Mouse (Mus musculus): Measurements from ENCODE around the gene Olfr51. TPM values are rescaled to one million over a fixed set of nuclear protein-coding genes. Genes with fewer than 3 reads are reported as not detected.
A peak's percentile ranks its signal among the peaks of the same experiment; 100 is the strongest.
"Not testable (repeated sequence)": the region's sequence is repeated elsewhere in the genome, so short reads cannot be mapped to it uniquely, and the experiment has no call there.

Olfr51 gene
- polyA plus RNA-seq, 1 experiment = not detected

DNA sequence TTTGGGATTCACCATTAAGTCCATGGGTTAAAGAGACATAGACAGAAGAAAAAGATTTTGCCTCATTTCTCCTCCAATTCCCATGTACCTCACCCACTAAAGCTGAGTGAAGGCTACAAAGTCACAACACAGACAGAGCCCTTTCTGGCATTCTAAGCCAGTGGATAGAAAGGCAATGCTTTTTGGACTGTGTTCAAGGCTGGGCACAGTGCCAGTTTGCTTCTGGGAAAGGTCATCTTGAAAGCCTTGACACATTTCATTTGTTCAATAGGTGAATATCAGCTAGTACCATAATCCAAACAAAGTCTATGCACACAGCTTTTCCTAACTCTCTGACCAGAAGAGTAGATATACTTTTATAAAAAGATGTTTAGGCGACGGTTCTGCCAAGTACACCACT lies 32.6 kb downstream of the Olfr51 start:
- H3K36me3 ChIP-seq (ENCODE audit: control insufficient read depth, insufficient read depth, low read length) = no peaks in the 10 kb centered on the region
- no peak overlapping the region for H3K4me3 ChIP-seq (ENCODE audit: control insufficient read depth, insufficient read depth, low read length)
- H3K4me1 ChIP-seq (replicated peaks; ENCODE audit: control insufficient read depth, insufficient read depth, low read length) = no peaks in the 10 kb centered on the region
- no peaks in the 10 kb centered on the region for H3K27me3 ChIP-seq (ENCODE audit: control insufficient read depth, insufficient read depth, low read length)
- WGBS = 88% methylated on average over 2 of the region's 2 CpGs
- DNase-seq = no peak
- TF ChIP-seq CTCF (IDR thresholded peaks at IDR 0.05; ENCODE audit: borderline replicate concordance, control insufficient read depth, extremely low read depth, insufficient read depth, low read length, poor library complexity) = no peak
- no peak for TF ChIP-seq POLR2A (IDR thresholded peaks at IDR 0.05; ENCODE audit: control insufficient read depth, extremely low read depth, insufficient read depth, low read length, poor library complexity)
- H3K27ac ChIP-seq (ENCODE audit: control insufficient read depth, insufficient read depth, low read length) = no peak overlapping the region

- not testable (repeated sequence) for H3K4me1 ChIP-seq (replicated peaks; ENCODE audit: control insufficient read depth, insufficient read depth, low read length); H3K27ac ChIP-seq (ENCODE audit: control insufficient read depth, insufficient read depth, low read length); H3K4me3 ChIP-seq (ENCODE audit: control insufficient read depth, insufficient read depth, low read length); H3K36me3 ChIP-seq (ENCODE audit: control insufficient read depth, insufficient read depth, low read length); H3K27me3 ChIP-seq (ENCODE audit: control insufficient read depth, insufficient read depth, low read length); DNase-seq
- 67% methylated on average over 3 of the region's 3 CpGs for WGBS
Observed at GRCm38 (mm10) chr11:51044776-51045175, 41.4 kb downstream of the Olfr51 start.

GRCm38 (mm10) chr11:51047809-51048208 lies 44.4 kb downstream of the Olfr51 start, which contains the start of gene Olfr1375:
TSS of gene Olfr1375 (plus strand) at chr11:51048109.
- H3K36me3 ChIP-seq (ENCODE audit: control insufficient read depth, insufficient read depth, low read length); H3K27ac ChIP-seq (ENCODE audit: control insufficient read depth, insufficient read depth, low read length); H3K27me3 ChIP-seq (ENCODE audit: control insufficient read depth, insufficient read depth, low read length); H3K4me1 ChIP-seq (replicated peaks; ENCODE audit: control insufficient read depth, insufficient read depth, low read length); DNase-seq; H3K4me3 ChIP-seq (ENCODE audit: control insufficient read depth, insufficient read depth, low read length): not testable (repeated sequence)
- WGBS = 97% methylated on average over 3 of the region's 3 CpGs

DNA sequence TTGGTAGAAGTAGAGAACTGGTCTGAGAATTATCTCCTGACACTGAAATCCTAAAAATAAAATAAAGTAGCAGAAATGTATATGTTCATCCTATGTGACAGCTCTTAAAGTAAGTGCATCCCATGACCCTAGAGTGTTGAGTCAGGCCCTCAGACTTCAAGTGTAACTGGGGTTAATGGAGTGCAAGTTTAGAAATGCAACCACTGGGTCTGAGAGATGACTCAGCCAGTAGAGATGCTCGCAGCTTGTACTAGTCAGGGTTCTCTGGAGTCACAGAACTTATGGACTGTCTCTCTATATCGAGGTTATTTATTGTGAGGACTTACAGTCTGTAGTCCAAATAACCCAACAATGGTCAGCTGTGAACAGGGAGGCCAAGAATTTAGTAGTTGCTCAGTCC lies 48.3 kb downstream of the Olfr51 start:
- no peak for TF ChIP-seq CTCF (IDR thresholded peaks at IDR 0.05; ENCODE audit: borderline replicate concordance, control insufficient read depth, extremely low read depth, insufficient read depth, low read length, poor library complexity)
- TF ChIP-seq POLR2A (IDR thresholded peaks at IDR 0.05; ENCODE audit: control insufficient read depth, extremely low read depth, insufficient read depth, low read length, poor library complexity) = no peak
- no peak for DNase-seq
- H3K4me1 ChIP-seq (replicated peaks; ENCODE audit: control insufficient read depth, insufficient read depth, low read length) = no peaks in the 10 kb centered on the region
- 71% methylated on average over 2 of the region's 2 CpGs for WGBS
- H3K36me3 ChIP-seq (ENCODE audit: control insufficient read depth, insufficient read depth, low read length) = no peaks in the 10 kb centered on the region
- no peak overlapping the region for H3K4me3 ChIP-seq (ENCODE audit: control insufficient read depth, insufficient read depth, low read length)
- no peaks in the 10 kb centered on the region for H3K27me3 ChIP-seq (ENCODE audit: control insufficient read depth, insufficient read depth, low read length)
- H3K27ac ChIP-seq (ENCODE audit: control insufficient read depth, insufficient read depth, low read length) = no peak overlapping the region

DNA sequence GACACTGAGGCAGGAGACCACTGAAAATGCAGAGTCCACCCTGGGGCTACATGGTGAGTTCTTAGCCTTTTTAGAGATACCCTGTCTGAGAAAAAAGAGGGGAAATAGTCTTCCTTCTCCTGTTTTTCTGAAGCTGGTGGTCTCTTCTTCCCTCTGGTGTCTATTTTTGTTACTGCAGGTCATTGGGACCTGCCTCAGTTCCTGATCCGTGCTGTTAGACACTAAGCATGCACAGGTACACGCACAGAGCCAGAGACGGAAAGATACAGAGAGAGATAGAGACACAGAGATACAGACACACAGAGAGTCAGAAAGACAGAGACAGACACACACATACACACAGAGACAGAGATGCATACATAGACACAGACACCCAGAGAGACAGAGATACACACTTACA lies 49.8 kb downstream of the Olfr51 start:
- Histone ChIP-seq H3K27ac (ENCODE audit: control insufficient read depth, insufficient read depth, low read length) (no peak overlapping the region), H3K4me3 (ENCODE audit: control insufficient read depth, insufficient read depth, low read length) (no peak overlapping the region), H3K27me3 (ENCODE audit: control insufficient read depth, insufficient read depth, low read length) (no peaks in the 10 kb centered on the region), H3K4me1 (replicated peaks; ENCODE audit: control insufficient read depth, insufficient read depth, low read length) (no peaks in the 10 kb centered on the region), H3K36me3 (ENCODE audit: control insufficient read depth, insufficient read depth, low read length) (no peaks in the 10 kb centered on the region)
- DNase-seq = no peak
- TF ChIP-seq POLR2A (IDR thresholded peaks at IDR 0.05; ENCODE audit: control insufficient read depth, extremely low read depth, insufficient read depth, low read length, poor library complexity) (no peak), CTCF (IDR thresholded peaks at IDR 0.05; ENCODE audit: borderline replicate concordance, control insufficient read depth, extremely low read depth, insufficient read depth, low read length, poor library complexity) (no peak)
- 37% methylated on average over 3 of the region's 3 CpGs for WGBS

GRCm38 (mm10) chr11:51059151-51059571 lies 55.8 kb downstream of the Olfr51 start, which contains the start of gene Zfp354a:
TSS of gene Zfp354a (plus strand) at chr11:51059257.
- Histone ChIP-seq H3K36me3 (ENCODE audit: control insufficient read depth, insufficient read depth, low read length) (no peaks in the 10 kb centered on the region), H3K27me3 (ENCODE audit: control insufficient read depth, insufficient read depth, low read length) (no peaks in the 10 kb centered on the region), H3K27ac (ENCODE audit: control insufficient read depth, insufficient read depth, low read length) (no peak within 1 kb of the TSS), H3K4me3 (ENCODE audit: control insufficient read depth, insufficient read depth, low read length) (peak within 1 kb of the TSS; percentile 15), H3K4me1 (replicated peaks; ENCODE audit: control insufficient read depth, insufficient read depth, low read length) (no peaks in the 10 kb centered on the region)
- no peak for DNase-seq
- 3% methylated on average over 32 of the region's 32 CpGs for WGBS
- TF ChIP-seq CTCF (IDR thresholded peaks at IDR 0.05; ENCODE audit: borderline replicate concordance, control insufficient read depth, extremely low read depth, insufficient read depth, low read length, poor library complexity) (no peak), POLR2A (IDR thresholded peaks at IDR 0.05; ENCODE audit: control insufficient read depth, extremely low read depth, insufficient read depth, low read length, poor library complexity) (no peak)

Other genes with a start within 250 kb of the Olfr51 start
- 5.1 and 5.8 TPM in 2 replicates for gene Zfp354c, start 175.9 kb upstream of the Olfr51 start, polyA plus RNA-seq (2012; rRNA removed)
- gene Zfp879, start 162.0 kb upstream of the Olfr51 start, polyA plus RNA-seq (2012; rRNA removed) = 0.34 and 0.37 TPM in 2 replicates
- 2.3 and 2.9 TPM in 2 replicates for gene Grm6, start 152.9 kb upstream of the Olfr51 start, polyA plus RNA-seq (2012; rRNA removed)
- not detected in 2 replicates for gene Zfp454, start 115.9 kb upstream of the Olfr51 start, polyA plus RNA-seq (2012; rRNA removed)
- gene Zfp2, start 87.4 kb upstream of the Olfr51 start, polyA plus RNA-seq (2012; rRNA removed) = 0.59 TPM in 2 replicates
- gene Zfp354b, start 72.0 kb upstream of the Olfr51 start, polyA plus RNA-seq (2012; rRNA removed) = 0.04 and 0.09 TPM in 2 replicates
- not detected in 2 replicates for gene 4933414I15Rik, start 59.8 kb upstream of the Olfr51 start, polyA plus RNA-seq (2012; rRNA removed)
- not detected in 2 replicates for gene Prop1, start 49.8 kb upstream of the Olfr51 start, polyA plus RNA-seq (2012; rRNA removed)
- gene Olfr1378, start 37.1 kb upstream of the Olfr51 start, polyA plus RNA-seq (2012; rRNA removed) = not detected in 2 replicates
- 0.09 TPM in 1 of 2 replicates, not detected in the other for gene Olfr1377, start 21.6 kb upstream of the Olfr51 start, polyA plus RNA-seq (2012; rRNA removed)
- not detected in 2 replicates for gene Olfr54, start 10.6 kb downstream of the Olfr51 start, polyA plus RNA-seq (2012; rRNA removed)
- not detected in 2 replicates for gene Olfr1375, start 44.5 kb downstream of the Olfr51 start, polyA plus RNA-seq (2012; rRNA removed)
- 0.15 and 0.32 TPM in 2 replicates for gene Zfp354a, start 55.7 kb downstream of the Olfr51 start, polyA plus RNA-seq (2012; rRNA removed)
- gene Gm12569, start 216.9 kb downstream of the Olfr51 start, polyA plus RNA-seq (2012; rRNA removed) = not detected in 2 replicates